Mouse (Mus musculus): Measurements from ENCODE around the gene 1600014C23Rik.
A peak's percentile ranks its signal among the peaks of the same experiment; 100 is the strongest.

Gene 1600014C23Rik

GRCm38 (mm10) chr17:45733735-45734301, at the start of gene 1600014C23Rik:
TSS of gene 1600014C23Rik (minus strand) at chr17:45733844.
- DNase-seq, result peak; percentile 54 to 76

- DNase-seq, result no peak
Observed at GRCm38 (mm10) chr17:45778446-45778845, 44.8 kb upstream of the 1600014C23Rik start.

- no peak for DNase-seq
Observed at GRCm38 (mm10) chr17:45777431-45777830, 43.8 kb upstream of the 1600014C23Rik start.

- DNase-seq, result no peak
Observed at GRCm38 (mm10) chr17:45776185-45776584, 42.5 kb upstream of the 1600014C23Rik start.

GRCm38 (mm10) chr17:45775468-45775867, 41.8 kb upstream of the 1600014C23Rik start:
- DNase-seq, result peak in 1 of 2 experiments; percentile 20

- DNase-seq, result peak in 1 of 2 experiments; percentile 11
Observed at GRCm38 (mm10) chr17:45772566-45772965, 38.9 kb upstream of the 1600014C23Rik start.

- peak in 1 of 2 experiments; percentile 16 for DNase-seq
Observed at GRCm38 (mm10) chr17:45772096-45772495, 38.5 kb upstream of the 1600014C23Rik start.

GRCm38 (mm10) chr17:45770441-45770840, 36.8 kb upstream of the 1600014C23Rik start:
- DNase-seq, result peak; percentile 41 to 81

GRCm38 (mm10) chr17:45769821-45770220, 36.2 kb upstream of the 1600014C23Rik start:
- DNase-seq, result peak in 1 of 2 experiments; percentile 40

GRCm38 (mm10) chr17:45767536-45768146, 34.0 kb upstream of the 1600014C23Rik start:
- peak; percentile 42 to 69 for DNase-seq

GRCm38 (mm10) chr17:45766735-45767535, 33.3 kb upstream of the 1600014C23Rik start:
- DNase-seq, result peak; percentile 93 to 95

GRCm38 (mm10) chr17:45765914-45766313, 32.3 kb upstream of the 1600014C23Rik start:
- peak in 1 of 2 experiments; percentile 15 for DNase-seq

GRCm38 (mm10) chr17:45763188-45763587, 29.5 kb upstream of the 1600014C23Rik start:
- peak in 1 of 2 experiments; percentile 16 for DNase-seq

GRCm38 (mm10) chr17:45761902-45762301, 28.3 kb upstream of the 1600014C23Rik start:
- peak in 1 of 2 experiments; percentile 22 for DNase-seq

GRCm38 (mm10) chr17:45760965-45761645, 27.5 kb upstream of the 1600014C23Rik start:
- peak; percentile 41 to 77 for DNase-seq

- no peak for DNase-seq
Observed at GRCm38 (mm10) chr17:45759751-45760150, 26.1 kb upstream of the 1600014C23Rik start.

- DNase-seq, result no peak
Observed at GRCm38 (mm10) chr17:45758808-45759207, 25.2 kb upstream of the 1600014C23Rik start.

GRCm38 (mm10) chr17:45757932-45758331, 24.3 kb upstream of the 1600014C23Rik start:
- peak in 1 of 2 experiments; percentile 32 for DNase-seq

- DNase-seq, result no peak
Observed at GRCm38 (mm10) chr17:45756831-45757230, 23.2 kb upstream of the 1600014C23Rik start.

- peak in 1 of 2 experiments; percentile 31 for DNase-seq
Observed at GRCm38 (mm10) chr17:45756391-45756790, 22.7 kb upstream of the 1600014C23Rik start.

GRCm38 (mm10) chr17:45754186-45754862, 20.7 kb upstream of the 1600014C23Rik start:
- peak in 1 of 2 experiments; percentile 41 for DNase-seq

GRCm38 (mm10) chr17:45752678-45753077, 19.0 kb upstream of the 1600014C23Rik start:
- DNase-seq, result peak; percentile 42 to 68

All from lung, postnatal 4 days (tissue).